Comparison of ENCODE assay signal across 9 mouse cellular contexts in the genomic region with DNA sequence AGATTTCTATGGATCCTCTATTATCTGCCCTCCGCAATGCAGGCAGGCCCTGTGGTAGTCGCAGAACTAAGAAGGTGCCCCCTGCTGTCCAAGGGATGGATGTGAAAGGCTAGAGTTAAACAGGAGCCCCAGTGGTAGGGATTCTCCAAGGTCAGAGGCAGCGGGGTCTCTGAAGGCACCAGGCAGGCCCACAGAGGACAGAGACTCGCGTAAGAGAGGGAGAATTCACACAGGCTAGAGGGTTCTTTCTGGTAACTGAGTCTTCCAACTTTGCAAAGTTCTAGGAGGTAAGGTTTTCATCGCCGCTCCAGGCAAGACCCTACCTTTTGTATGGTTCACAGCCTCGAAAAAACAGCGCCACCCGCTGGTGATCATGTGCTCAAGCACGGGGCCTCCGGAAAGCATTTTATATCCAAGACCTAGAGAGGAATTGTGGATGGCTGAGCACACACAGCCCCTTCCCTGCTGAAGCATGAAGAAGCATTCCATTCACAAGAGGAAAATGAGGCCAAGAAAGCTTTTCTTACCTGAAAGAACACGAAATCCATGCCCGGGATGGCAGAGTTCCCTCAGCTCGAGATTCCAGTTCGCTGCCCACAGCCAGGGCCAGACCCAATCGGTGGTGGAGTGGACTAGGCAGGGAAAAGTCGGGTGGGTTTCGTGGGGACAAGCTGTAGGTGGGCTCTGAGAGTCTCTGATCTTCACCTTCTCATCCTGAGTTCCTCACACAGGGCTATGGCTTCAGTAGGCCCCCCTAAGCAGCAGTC.
A peak's percentile ranks its signal among the peaks of the same experiment; 100 is the strongest.
DNase-seq lines count a peak whose midpoint lies in the region; ATAC-seq and TF ChIP-seq lines count a peak whose summit lies in the region.
"Had no signal": no experiment of that assay in that cellular context is flagged by ENCODE, and none has a peak within 500 bp of the region (broad histone marks: within the 10 kb centered on the region; RNA-seq: fewer than 3 reads in every experiment).

No protein-coding gene starts in this region.

- no peak overlapping the region for H3K9ac ChIP-seq in heart, embryonic 15.5 days
- no peak overlapping the region for H3K9ac ChIP-seq in neural tube, embryonic 12.5 days

- intact Hi-C loops in gastrocnemius, adult 2 months (cut with DNase I) = no loop called here

- no peak overlapping the region for H3K27ac ChIP-seq in gastrocnemius, adult 2 months
- no peak overlapping the region for H3K27ac ChIP-seq in heart, embryonic 15.5 days
- no peak overlapping the region for H3K27ac ChIP-seq in layer of hippocampus, adult 2 months
- H3K27ac ChIP-seq in neural tube, embryonic 12.5 days = no peak overlapping the region

- no peak overlapping the region for H3K4me3 ChIP-seq in gastrocnemius, adult 2 months
- 0 out of 2 replicates have a peak overlapping the region, but pooled peaks have one; percentile 17 for H3K4me3 ChIP-seq in heart, embryonic 15.5 days
- no peak overlapping the region for H3K4me3 ChIP-seq in layer of hippocampus, adult 2 months
- no peak overlapping the region; the same call in 1 of the 2 replicates for H3K4me3 ChIP-seq in neural tube, embryonic 12.5 days

- H3K36me3 ChIP-seq in heart, embryonic 15.5 days = no peaks in the 10 kb centered on the region
- H3K36me3 ChIP-seq in neural tube, embryonic 12.5 days = no peaks in the 10 kb centered on the region
- H3K36me3 ChIP-seq: G1E had no signal

- no peak for DNase-seq in gastrocnemius, adult 2 months
- DNase-seq in gastrocnemius, adult 8-10 months (ENCODE audit: low spot score in 2 of 2) = no peak
- DNase-seq in B cell, adult 2 months = peak; percentile 51 to 52
- DNase-seq in cerebellum, postnatal 14 days = peak; percentile 66 to 80
- peak in 1 of 2 experiments; percentile 61 for DNase-seq in layer of hippocampus, adult 2 months (ENCODE audit: low spot score in 2 of 2)
- no peak for DNase-seq in spleen, postnatal 14 days (ENCODE audit: low spot score in 2 of 2)

- H3K9me3 ChIP-seq in heart, embryonic 15.5 days (replicated peaks) = no peaks in the 10 kb centered on the region
- H3K9me3 ChIP-seq in neural tube, embryonic 12.5 days = no peaks in the 10 kb centered on the region

- ATAC-seq in heart, embryonic 15.5 days (replicated peaks; ENCODE audit: insufficient number of reproducible peaks, insufficient read depth, low FRiP score, low read depth) = no peak
- ATAC-seq in neural tube, embryonic 12.5 days (ENCODE audit: low FRiP score, low read depth) = peak; percentile 35; the same call in 1 of the 2 replicates

- H3K4me2 ChIP-seq in heart, embryonic 15.5 days = peak overlapping the region; percentile 43
- H3K4me2 ChIP-seq in neural tube, embryonic 12.5 days (replicated peaks) = peak overlapping the region; percentile 33

- TF ChIP-seq CTCF in gastrocnemius, adult 2 months (IDR thresholded peaks at IDR 0.05) = peak; percentile 29; the same call in 1 of the 2 replicates
- peak; percentile 76 for TF ChIP-seq CTCF in layer of hippocampus, adult 2 months (conservative IDR thresholded peaks at IDR 0.05)

- peaks cover 32% of the 10 kb centered on the region for H3K27me3 ChIP-seq in heart, embryonic 15.5 days
- no peaks in the 10 kb centered on the region; the same call in 1 of the 2 replicates for H3K27me3 ChIP-seq in neural tube, embryonic 12.5 days (replicated peaks)

- H3K4me1 ChIP-seq in heart, embryonic 15.5 days (replicated peaks) = 0 out of 2 replicates have a peak, but pooled peaks cover 3% of the 10 kb centered on the region
- H3K4me1 ChIP-seq in neural tube, embryonic 12.5 days = peaks cover 35% of the 10 kb centered on the region

- 13% methylated on average over 19 of the region's 19 CpGs for WGBS in heart, embryonic 15.5 days
- 9% methylated on average over 19 of the region's 19 CpGs for WGBS in neural tube, embryonic 12.5 days

Comparison
In these comparisons a context has a peak if more than half of its experiments do, and no peak if none do; other contexts are left out.
1. DNase-seq: peak in B cell, adult 2 months (2 of 2) and cerebellum, postnatal 14 days (2 of 2); none in gastrocnemius, adult 2 months (single experiment), gastrocnemius, adult 8-10 months (0 of 2) and spleen, postnatal 14 days (0 of 2).